Mouse (Mus musculus): Measurements from ENCODE around the gene Glul.
"Not testable (repeated sequence)": the region's sequence is repeated elsewhere in the genome, so short reads cannot be mapped to it uniquely, and the experiment has no call there.

The Glul gene

DNA sequence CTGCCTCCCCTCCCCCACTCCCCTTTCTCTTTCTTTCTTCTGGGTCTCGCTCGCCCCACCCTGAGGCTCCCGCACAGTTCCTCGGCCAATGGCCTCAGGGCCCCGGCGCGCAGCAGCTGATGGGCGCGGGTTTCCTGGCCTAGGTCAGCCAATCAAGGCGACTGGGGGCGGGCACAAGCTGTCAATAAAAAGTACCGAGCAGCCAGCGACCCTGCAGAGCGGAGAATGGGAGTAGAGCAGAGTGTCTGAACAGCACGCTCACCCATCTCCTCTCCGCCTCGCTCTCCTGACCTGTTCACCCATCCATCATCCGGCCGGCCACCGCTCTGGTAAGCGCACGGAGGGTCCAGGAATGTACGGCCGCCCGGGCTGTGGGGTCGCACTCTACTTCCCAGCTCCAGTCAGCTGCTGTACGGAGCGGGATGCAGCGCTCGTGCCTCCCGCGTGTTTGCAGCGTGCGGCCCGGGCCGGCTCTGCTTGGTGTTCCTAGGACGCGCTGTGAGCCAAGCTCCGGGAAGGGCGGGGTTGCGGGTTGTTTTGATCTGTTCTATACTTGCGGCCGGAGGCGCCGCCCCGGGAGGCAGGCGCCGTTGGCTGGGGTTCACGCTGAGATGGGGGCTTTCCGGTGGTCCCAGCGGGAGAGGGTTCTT lies at the start of gene Glul, which contains the start of gene Teddm2:
TSS of gene Glul (plus strand) at position 214 of the 650 bp plus-strand sequence.
TSS of gene Teddm2 (minus strand) at position 498 of the 650 bp plus-strand sequence.
- in situ Hi-C loops (cut with MboI, MseI), result no loop called here

GRCm38 (mm10) chr1:153852696-153853095 lies 47.0 kb upstream of the Glul start:
- in situ Hi-C loops (cut with MboI, MseI), result not testable (repeated sequence)

- in situ Hi-C loops (cut with MboI, MseI), result no loop called here
These were observed 43.8 kb upstream of the Glul start for GRCm38 (mm10) chr1:153855946-153856345.

- in situ Hi-C loops (cut with MboI, MseI), result no loop called here
These were observed 25.7 kb upstream of the Glul start, which contains the start of gene Teddm1b for GRCm38 (mm10) chr1:153874045-153874444. Gene Teddm1b, plus strand, starts transcription at chr1:153874345.

GRCm38 (mm10) chr1:153880391-153880790 lies 19.4 kb upstream of the Glul start:
- in situ Hi-C loops (cut with MboI, MseI), result not testable (repeated sequence)

DNA sequence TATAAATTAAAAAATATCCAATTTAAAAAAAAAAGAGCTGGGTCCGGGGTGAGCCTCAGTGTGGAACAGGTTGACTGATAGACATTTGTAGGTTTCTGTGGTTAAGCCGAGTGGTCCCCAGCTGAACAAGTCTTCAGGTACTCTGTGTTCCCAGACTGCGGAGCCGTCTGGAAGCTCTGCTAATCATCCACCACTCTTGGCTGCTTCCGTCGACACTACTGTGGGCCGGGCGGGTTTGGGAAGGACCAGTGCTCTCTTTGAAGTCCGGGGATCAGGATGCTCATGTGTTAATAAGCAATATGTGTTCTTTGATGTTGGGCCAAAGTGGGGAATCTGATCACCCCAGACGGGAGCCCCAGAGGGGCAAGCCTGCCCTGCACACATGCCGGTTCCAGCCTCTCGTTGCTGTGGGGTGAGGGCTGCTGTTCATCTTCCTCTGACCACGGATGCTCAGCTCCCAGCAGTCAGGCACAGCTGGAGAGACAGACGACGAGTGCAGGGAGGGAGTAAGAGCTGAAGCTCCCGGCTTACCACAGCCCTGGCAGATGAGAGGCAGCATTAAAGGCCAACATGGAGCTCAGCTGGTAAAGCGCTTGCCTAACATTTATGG lies 13.6 kb upstream of the Glul start:
- in situ Hi-C loops (cut with MboI, MseI), result no loop called here

DNA sequence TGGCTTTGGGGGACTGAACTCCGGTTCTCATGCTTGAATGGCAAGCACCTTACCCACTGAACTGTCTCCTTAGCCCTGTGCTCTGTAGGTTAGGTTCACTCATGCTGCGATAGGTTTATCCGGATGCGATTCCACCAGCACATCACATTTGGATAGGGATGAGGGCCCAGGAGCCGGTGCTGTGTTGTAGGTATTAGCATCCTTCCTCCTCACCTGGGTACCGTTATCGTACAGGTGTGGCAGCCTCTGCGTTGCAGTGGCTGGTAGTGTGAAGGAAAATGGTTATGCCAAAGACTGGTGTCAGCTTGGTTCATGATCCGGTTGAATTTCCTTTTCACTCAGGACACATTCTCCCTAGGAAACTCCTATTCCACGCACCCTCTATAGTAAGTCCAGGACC lies 9.6 kb upstream of the Glul start:
- in situ Hi-C loops (cut with MboI, MseI), result loop anchor here (5.0 kb wide), 2 partner anchors 232 to 287 kb away; no protein-coding TSS in a partner anchor

DNA sequence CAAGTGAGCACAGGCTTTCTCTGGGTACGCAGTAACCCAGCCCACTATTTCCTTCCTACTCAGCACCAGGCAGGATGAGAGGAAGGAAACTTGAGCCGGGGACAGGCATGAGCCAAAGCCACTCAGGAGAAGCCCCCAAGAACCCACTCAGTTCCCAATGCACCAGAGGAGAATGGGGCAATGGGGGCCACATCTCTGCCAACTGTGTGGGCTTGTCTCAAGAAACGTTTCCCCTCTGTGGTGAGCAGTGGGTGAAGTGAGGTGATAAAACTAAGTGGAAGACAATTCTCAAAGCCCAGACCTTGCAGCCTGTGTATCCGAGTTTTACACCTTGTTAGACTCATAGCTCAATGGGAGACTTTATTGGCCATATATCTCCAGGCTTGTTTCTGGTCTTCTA lies 8.3 kb upstream of the Glul start, which contains the start of gene Teddm1a:
TSS of gene Teddm1a (plus strand) at position 301 of the 400 bp plus-strand sequence.
- in situ Hi-C loops (cut with MboI, MseI), result loop anchor here (5.0 kb wide), 2 partner anchors 231 to 286 kb away; no protein-coding TSS in a partner anchor

- in situ Hi-C loops (cut with MboI, MseI), result loop anchor here (5.0 kb wide), 2 partner anchors 229 to 284 kb away; no protein-coding TSS in a partner anchor
These were observed 6.0 kb upstream of the Glul start for GRCm38 (mm10) chr1:153893746-153894145.

DNA sequence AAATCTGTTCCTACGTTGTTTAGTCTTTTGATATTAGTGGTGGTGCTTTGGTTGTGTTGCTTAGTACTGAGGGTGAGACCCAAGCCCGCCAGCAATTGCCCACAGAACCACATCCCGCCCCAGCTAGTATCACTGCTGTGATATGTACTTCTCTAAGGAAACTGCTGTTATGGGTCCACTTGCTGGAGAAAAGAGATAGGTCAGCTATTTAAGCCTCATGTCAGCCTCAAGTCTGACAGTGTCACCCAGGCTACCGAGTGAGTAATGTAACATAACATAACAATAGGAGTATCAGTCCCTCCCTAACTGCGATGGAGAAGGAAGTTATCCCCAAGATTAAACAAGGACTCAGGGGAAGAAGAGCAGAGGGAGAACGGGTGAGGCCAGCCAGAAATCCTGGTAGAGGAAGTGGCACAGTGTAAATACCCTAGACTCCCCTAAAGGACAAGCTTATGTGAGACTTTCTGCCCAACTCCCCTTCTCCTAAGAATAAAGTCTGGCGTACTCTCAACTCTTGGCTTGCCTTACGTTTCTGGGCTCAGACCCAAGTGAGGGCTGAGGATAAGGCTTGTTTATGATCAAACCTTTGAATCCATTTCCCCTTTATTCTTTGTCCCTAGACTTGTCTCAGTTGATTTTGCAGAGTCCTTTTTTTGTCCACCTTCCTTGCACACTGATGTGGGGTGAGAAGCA lies 5.4 kb upstream of the Glul start:
- in situ Hi-C loops (cut with MboI, MseI), result loop anchor here (5.0 kb wide), 2 partner anchors 228 to 283 kb away; no protein-coding TSS in a partner anchor

DNA sequence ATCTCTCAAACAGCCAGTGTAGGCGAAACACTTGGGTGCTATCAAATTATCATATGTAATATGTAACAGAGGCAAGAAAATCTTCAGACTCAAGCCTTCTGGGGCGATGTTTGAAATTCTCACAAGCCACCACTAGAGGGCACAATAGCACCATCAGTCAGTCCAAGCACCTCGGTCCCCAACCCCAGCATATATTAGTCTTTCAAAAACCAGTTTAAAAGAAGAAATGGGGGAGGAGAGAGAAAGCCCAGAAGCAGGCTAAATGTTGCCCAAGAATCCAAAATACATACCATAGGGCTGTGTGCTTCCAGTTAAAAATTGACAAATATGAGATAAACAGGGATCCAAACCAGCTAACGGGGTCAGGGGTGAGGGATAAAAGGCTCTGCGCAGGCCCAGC lies 4.8 kb upstream of the Glul start:
- in situ Hi-C loops (cut with MboI, MseI), result loop anchor here (5.0 kb wide), 2 partner anchors 227 to 282 kb away; no protein-coding TSS in a partner anchor

- in situ Hi-C loops (cut with MboI, MseI), result no loop called here
These were observed 2.5 kb upstream of the Glul start for GRCm38 (mm10) chr1:153897196-153897595.

GRCm38 (mm10) chr1:153898989-153899730 lies 584 bp upstream of the Glul start:
- in situ Hi-C loops (cut with MboI, MseI), result no loop called here

DNA sequence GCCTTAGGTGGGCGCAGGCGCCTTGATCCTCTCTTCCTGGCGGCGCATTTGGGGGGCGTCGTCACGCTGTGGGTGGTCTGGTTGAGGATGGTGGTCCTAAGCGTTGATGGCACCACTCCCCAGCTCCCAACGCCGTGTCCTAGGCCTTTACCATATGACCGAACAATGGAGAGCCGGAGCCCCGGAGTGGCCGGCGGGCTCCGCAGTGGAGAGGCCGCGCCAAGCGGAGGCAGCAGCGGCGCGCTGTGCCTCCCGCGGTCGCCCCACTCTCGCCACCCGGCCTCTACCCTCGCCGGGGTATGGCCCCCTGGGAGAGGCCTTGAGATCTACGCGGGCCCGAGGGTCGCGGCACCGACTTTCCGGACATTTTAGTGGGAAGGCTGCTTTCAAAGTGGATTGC lies 637 bp downstream of the Glul start:
- in situ Hi-C loops (cut with MboI, MseI), result no loop called here

DNA sequence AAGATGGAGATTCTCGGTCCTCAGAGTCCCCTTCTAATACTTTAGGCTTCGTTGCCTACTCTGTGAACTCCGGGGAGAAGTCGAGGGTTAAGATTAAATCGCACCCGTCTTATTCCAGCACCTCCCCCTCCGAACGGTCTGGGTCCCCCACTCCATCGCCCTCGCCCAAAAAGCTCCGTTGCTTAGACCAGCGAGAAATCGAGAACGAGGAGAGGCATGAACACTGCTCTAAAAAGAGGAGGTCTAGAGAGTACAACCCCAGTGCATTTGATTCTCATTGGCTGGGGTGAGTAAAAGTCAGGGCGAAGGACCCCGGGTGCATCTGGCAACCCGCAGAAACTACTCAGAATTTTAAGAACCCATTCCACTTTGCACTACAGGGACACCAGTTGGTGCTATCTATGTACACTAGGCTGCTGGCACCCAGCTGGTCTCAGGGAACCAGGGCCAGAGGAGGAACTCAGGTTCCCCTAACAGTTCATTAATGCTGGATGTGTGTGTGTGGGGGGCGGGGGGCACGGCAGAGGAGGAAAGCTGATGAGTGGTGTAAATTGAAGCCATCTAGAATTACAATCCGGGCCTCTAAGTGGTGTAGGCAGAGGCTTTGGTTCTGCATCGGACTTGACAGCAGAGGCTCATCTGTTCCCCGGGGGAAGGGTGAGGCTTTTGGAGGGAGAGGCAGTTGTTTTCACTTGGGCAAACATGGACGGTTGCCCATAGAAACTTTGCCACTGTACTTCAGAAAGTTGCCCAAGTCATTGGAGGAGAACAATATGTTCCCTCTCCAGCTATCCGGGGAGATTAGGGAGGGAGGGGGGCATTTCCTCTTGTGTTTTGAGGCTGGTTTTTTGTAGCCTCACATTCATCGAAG lies 1.4 kb downstream of the Glul start:
- in situ Hi-C loops (cut with MboI, MseI), result no loop called here

DNA sequence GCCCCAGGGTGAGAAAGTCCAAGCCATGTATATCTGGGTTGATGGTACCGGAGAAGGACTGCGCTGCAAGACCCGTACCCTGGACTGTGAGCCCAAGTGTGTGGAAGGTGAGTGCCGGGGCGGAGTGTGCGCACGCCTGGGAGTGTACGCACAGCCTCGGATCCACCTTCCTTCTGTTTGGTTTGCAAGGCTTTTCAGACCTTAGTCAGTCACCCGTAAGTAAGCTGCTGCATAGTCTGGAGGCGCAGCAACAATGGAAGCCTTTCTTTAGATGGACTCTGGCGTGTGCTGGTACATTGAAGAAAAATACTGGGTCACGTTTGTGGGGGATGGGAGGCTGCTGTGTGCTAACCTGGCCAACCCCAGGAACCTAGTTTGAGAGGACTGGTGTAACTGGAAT lies 3.3 kb downstream of the Glul start:
- in situ Hi-C loops (cut with MboI, MseI), result no loop called here

DNA sequence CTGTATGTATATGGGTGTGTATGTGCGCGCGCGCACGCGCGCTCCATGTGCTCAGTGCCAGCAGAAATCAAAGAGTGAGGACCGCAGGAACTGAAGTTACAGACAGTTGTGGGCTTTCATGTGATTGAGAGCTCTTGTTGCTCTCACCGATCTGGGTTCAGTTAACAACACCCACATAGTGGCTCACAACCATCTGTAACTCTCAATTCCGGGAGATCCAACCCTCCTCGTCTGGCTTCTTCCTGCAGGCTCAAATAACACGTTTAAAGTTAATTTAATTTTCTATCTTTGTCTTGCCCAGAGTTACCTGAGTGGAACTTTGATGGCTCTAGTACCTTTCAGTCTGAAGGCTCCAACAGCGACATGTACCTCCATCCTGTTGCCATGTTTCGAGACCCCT lies 4.5 kb downstream of the Glul start:
- in situ Hi-C loops (cut with MboI, MseI), result no loop called here

GRCm38 (mm10) chr1:153905884-153906283 lies 6.1 kb downstream of the Glul start:
- in situ Hi-C loops (cut with MboI, MseI), result no loop called here

GRCm38 (mm10) chr1:153908208-153908607 lies 8.5 kb downstream of the Glul start:
- in situ Hi-C loops (cut with MboI, MseI), result no loop called here

DNA sequence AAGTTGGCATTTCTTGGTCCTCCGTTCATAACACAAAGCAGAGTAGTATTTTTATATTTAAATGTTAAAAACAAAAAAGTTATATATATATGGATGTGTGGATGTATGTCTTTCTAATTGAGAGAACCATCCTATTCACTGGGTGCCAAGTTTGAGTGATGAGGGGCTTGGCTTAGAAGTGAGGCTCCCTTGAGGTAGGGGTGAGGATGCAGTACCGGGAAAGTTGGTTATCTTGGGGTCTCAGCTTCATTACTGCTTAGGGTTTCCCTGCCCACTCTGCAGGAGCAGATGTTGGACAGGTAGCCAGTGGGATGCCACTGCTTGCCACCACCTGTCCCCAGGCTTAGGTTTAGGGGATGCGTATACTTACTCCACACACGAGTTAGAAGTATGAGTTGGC lies 9.0 kb downstream of the Glul start:
- in situ Hi-C loops (cut with MboI, MseI), result no loop called here

Data from T-helper 1 cell (primary cell).